ENCODE assay signal across 10 mouse cellular contexts in the genomic region with DNA sequence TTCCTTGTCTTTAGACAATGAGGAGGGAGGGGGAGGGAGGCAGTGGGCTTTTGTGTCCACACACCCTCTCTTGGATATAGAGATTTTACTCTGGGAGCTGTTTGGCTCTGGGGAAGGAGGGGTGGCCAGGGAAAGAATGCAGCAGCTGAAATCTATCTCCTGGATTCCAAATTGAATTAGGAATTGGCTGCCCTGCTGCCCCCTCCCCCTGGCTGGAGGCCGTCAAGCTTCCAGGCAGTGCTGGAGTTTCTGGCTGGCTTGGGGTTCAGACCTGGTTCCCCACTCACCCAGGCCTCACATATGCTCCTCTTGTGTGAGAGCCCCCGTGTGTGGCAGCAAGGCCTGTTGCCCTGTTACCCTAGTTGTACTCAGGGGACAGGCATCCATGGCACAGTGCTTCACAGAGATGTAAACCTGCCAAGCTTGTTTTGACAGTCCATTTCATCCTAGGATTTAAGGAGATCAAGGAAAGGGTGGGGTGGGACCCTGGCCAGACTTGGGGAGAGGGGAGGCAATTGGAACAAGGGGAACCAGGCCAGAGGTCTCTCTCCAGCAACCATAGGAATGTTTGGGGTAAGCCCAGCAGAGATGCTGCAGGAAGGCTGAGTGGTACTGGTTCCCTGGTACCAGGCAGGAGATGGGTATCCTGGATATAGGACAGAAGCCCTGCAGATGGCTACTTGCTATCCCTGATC. TPM values are rescaled to one million over a fixed set of nuclear protein-coding genes. Genes with fewer than 3 reads are reported as not detected.
DNase-seq lines count a peak whose midpoint lies in the region; ATAC-seq lines count a peak whose summit lies in the region.
"Had no signal": no experiment of that assay in that cellular context is flagged by ENCODE, and none has a peak within 500 bp of the region (broad histone marks: within the 10 kb centered on the region; RNA-seq: fewer than 3 reads in every experiment).

No protein-coding gene starts in this region.

- WGBS in embryonic facial prominence, embryonic 11.5 days: 41% methylated on average over 2 of the region's 2 CpGs

- H3K36me3 ChIP-seq in embryonic facial prominence, embryonic 11.5 days (replicated peaks; ENCODE audit: control insufficient read depth, insufficient read depth, low read depth, low read length): no peaks in the 10 kb centered on the region; the same call in 1 of the 2 replicates

- ATAC-seq in embryonic facial prominence, embryonic 11.5 days (replicated peaks; ENCODE audit: insufficient number of reproducible peaks, low FRiP score, low TSS enrichment, low read depth): no peak

- H3K27ac ChIP-seq in embryonic facial prominence, embryonic 11.5 days (replicated peaks; ENCODE audit: low read depth, low read length): peak overlapping the region; percentile 52; the same call in 1 of the 2 replicates
- H3K27ac ChIP-seq: macrophage; neural tube, embryonic 13.5 days had no signal

- peak; percentile 67 to 70 for DNase-seq in heart, postnatal 10 days
- no peak for DNase-seq in heart, postnatal 36 days
- peak; percentile 38 for DNase-seq in MN1 (ENCODE audit: low spot score)
- peak; percentile 58 for DNase-seq in embryonic facial prominence, embryonic 11.5 days (ENCODE audit: low spot score)
- DNase-seq in kidney, postnatal 14 days: peak; percentile 71
- no peak for DNase-seq in thymus, postnatal 10 days (ENCODE audit: low spot score in 2 of 2)
- DNase-seq in adrenal gland, postnatal 25 days: no peak
- DNase-seq: right cerebral cortex, postnatal 4 days had no signal

- H3K4me2 ChIP-seq in embryonic facial prominence, embryonic 11.5 days (ENCODE audit: low read depth, low read length): no peak overlapping the region
- H3K4me2 ChIP-seq: neural tube, embryonic 13.5 days had no signal

- H3K4me1 ChIP-seq in embryonic facial prominence, embryonic 11.5 days (ENCODE audit: control insufficient read depth, insufficient read depth, low read length): peaks cover 30% of the 10 kb centered on the region

- H3K9ac ChIP-seq in embryonic facial prominence, embryonic 11.5 days (replicated peaks; ENCODE audit: low read length): no peak overlapping the region; the same call in 1 of the 2 replicates
- H3K9ac ChIP-seq: neural tube, embryonic 13.5 days had no signal

- no peaks in the 10 kb centered on the region for H3K9me3 ChIP-seq in embryonic facial prominence, embryonic 11.5 days (replicated peaks; ENCODE audit: control insufficient read depth, low read length)
- H3K9me3 ChIP-seq: neural tube, embryonic 13.5 days had no signal

- H3K4me3 ChIP-seq in embryonic facial prominence, embryonic 11.5 days (ENCODE audit: low read depth, low read length): no peak overlapping the region
- H3K4me3 ChIP-seq: neural tube, embryonic 13.5 days had no signal

- intact Hi-C loops in heart, postnatal 10 days (cut with DNase I): loop anchor here (5.0 kb wide), 1 partner anchor 52 kb away; the partner anchor contains the start of gene Ddx39
- intact Hi-C loops in heart, postnatal 36 days (cut with DNase I): no loop called here

- peaks cover 6% of the 10 kb centered on the region for H3K27me3 ChIP-seq in embryonic facial prominence, embryonic 11.5 days (ENCODE audit: control insufficient read depth, insufficient read depth, low read length)

RNA-seq across cellular contexts. Expression of gene Ptger1, which starts 1.4 kb away (rescaled TPM):
- total RNA-seq in heart, postnatal 10 days (2021): under 1 TPM; 0.20 to 0.53 TPM
- total RNA-seq in heart, postnatal 36 days (2021): under 1 TPM; 0.27 to 0.75 TPM
- polyA plus RNA-seq in embryonic facial prominence, embryonic 11.5 days (2014; fragmentation: Nextera tagmentation; extraction: Ambion mirVana): 0.27 and 1.9 TPM in 2 replicates
- total RNA-seq in adrenal gland, postnatal 25 days (2021): 0.86 and 2.5 TPM in 2 replicates

RNA-seq across cellular contexts. Expression of gene Gipc1, which starts 12.6 kb away (rescaled TPM):
- total RNA-seq in heart, postnatal 10 days (2021): 10 to 100 TPM; 46.1 to 48.7 TPM
- total RNA-seq in heart, postnatal 36 days (2021): 10 to 100 TPM; 25.2 to 28.3 TPM
- polyA plus RNA-seq in embryonic facial prominence, embryonic 11.5 days (2014; fragmentation: Nextera tagmentation; extraction: Ambion mirVana): 169 and 177 TPM in 2 replicates
- total RNA-seq in adrenal gland, postnatal 25 days (2021): 42.3 and 48.8 TPM in 2 replicates

RNA-seq across cellular contexts. Expression of gene Pkn1, which starts 33.9 kb away (rescaled TPM):
- total RNA-seq in heart, postnatal 10 days (2021): 10 to 100 TPM; 58.9 to 66.7 TPM
- 10 to 100 TPM; 53.7 to 62.4 TPM for total RNA-seq in heart, postnatal 36 days (2021)
- polyA plus RNA-seq in embryonic facial prominence, embryonic 11.5 days (2014; fragmentation: Nextera tagmentation; extraction: Ambion mirVana): 20.6 and 21.5 TPM in 2 replicates
- 120 and 146 TPM in 2 replicates for total RNA-seq in adrenal gland, postnatal 25 days (2021)

RNA-seq across cellular contexts. Expression of gene Ddx39, which starts 49.9 kb away (rescaled TPM):
- 10 to 100 TPM; 37.5 to 38.4 TPM for total RNA-seq in heart, postnatal 10 days (2021)
- total RNA-seq in heart, postnatal 36 days (2021): 10 to 100 TPM; 15.8 to 17.2 TPM
- 191 and 195 TPM in 2 replicates for polyA plus RNA-seq in embryonic facial prominence, embryonic 11.5 days (2014; fragmentation: Nextera tagmentation; extraction: Ambion mirVana)
- 25.7 and 29.5 TPM in 2 replicates for total RNA-seq in adrenal gland, postnatal 25 days (2021)

RNA-seq across cellular contexts. Expression of gene Dnajb1, which starts 57.1 kb away (rescaled TPM):
- total RNA-seq in heart, postnatal 10 days (2021): 10 to 100 TPM; 17.5 to 18.0 TPM
- total RNA-seq in heart, postnatal 36 days (2021): 10 to 100 TPM; 10.7 to 16.0 TPM
- polyA plus RNA-seq in embryonic facial prominence, embryonic 11.5 days (2014; fragmentation: Nextera tagmentation; extraction: Ambion mirVana): 54.4 and 61.4 TPM in 2 replicates
- 27.7 and 28.0 TPM in 2 replicates for total RNA-seq in adrenal gland, postnatal 25 days (2021)

Comparison
In these comparisons a context has a peak if more than half of its experiments do, and no peak if none do; other contexts are left out.
1. DNase-seq: peak in heart, postnatal 10 days (2 of 2), MN1 (single experiment), embryonic facial prominence, embryonic 11.5 days (single experiment) and kidney, postnatal 14 days (single experiment); none in heart, postnatal 36 days (0 of 2), thymus, postnatal 10 days (0 of 2) and adrenal gland, postnatal 25 days (single experiment).